Mouse (Mus musculus): ENCODE data around the gene C4bp.
"Not testable (repeated sequence)": the region's sequence is repeated elsewhere in the genome, so short reads cannot be mapped to it uniquely, and the experiment has no call there.

The C4bp gene

DNA sequence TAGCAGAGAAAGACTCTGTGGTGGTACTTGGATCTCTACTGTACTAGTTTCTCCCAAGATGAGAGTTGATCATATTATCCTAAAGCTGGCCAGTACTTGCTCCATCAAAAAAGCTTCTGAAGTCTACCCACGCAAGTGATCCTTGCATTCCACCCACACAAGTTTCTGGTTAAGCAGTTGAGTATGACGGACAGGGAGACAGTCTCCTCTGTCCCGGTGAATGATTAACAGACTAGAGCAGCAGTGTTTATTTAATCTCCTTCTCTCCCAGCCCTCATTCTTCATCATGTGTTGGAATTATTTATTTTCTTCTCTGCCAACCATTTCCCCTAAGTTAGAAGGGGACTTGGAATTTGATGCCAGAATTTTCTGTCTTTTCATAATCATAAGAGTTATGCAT is at the start of gene C4bp:
C4bp (minus strand) TSS at position 179 of the 400 bp plus-strand sequence.
- no peak for DNase-seq (ENCODE audit: low spot score in 2 of 2)

DNA sequence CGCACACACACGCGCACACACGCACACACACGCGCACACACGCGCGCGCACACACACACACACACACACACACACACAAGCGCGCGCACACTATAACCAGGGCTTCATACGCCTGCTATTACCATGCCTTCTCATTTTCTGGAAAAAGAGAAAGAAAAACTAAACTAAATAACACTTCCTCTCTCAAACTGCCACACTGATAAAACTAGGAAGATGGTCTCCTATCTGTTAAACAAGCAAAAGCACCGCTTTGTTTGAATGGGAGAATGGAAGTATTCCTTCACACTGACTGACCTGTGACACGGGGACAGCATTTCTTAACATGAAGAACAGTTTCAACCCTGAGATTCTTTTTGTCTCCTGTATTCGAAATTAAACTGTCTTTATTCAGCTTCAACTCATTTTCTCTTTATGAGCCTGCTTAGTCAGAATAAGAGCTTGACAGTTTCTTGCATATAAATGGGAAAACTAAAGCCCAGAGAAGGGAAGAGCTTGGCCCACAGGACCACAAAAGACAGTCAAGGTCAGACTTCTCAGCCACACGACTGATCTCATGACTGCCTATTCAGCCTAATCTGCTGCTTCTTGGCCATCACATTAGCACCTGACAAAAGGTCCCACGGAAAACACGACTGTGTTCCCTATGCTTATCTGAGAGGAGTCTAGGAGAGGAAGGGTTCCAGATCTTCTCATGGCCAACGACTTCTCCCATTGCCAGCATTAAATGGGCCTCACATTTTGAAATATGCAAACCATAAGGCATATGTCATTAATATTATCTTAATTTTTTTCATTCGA is 49.0 kb upstream of the C4bp start:
- DNase-seq (ENCODE audit: low spot score in 2 of 2), result no peak

DNA sequence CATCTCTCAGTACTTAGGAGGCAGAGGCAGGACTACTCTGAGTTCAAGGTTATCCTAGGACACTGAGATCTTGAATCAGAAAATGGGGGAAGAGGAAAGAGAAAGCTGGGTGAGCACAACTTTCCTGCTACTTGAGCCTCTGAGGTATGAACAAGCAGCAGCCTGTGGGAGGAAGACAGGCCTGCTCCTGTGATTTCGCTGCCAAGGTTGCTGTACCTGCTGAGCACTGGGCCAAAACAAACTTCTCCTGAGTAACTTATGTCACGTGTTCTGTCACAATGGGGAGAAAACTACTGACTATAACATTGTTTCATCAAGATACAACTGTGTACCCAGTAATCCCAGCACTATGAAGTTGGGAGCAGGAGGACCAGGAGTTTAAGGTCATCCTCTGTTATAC is 42.2 kb upstream of the C4bp start:
- DNase-seq (ENCODE audit: low spot score in 2 of 2), result no peak

DNA sequence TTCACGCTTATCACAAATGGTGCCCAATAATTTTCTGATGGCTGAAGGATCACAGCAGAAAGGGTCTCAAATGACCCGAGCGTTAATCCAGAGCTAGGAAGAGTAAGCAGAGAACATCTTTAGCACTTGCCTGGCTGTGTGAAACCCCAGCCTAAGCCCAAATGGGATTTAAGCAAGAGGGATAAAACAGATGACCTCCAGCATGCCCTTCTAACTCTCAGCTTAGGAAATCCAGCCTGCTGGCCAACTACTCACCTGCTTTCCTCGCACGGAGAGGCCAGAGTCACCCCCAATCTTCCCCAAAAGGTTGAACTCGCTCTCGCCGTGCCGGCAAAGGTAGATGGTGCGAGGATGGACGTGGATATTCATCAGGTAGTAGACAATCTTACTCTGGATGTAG is 40.5 kb upstream of the C4bp start:
- no peak for DNase-seq (ENCODE audit: low spot score in 2 of 2)

DNA sequence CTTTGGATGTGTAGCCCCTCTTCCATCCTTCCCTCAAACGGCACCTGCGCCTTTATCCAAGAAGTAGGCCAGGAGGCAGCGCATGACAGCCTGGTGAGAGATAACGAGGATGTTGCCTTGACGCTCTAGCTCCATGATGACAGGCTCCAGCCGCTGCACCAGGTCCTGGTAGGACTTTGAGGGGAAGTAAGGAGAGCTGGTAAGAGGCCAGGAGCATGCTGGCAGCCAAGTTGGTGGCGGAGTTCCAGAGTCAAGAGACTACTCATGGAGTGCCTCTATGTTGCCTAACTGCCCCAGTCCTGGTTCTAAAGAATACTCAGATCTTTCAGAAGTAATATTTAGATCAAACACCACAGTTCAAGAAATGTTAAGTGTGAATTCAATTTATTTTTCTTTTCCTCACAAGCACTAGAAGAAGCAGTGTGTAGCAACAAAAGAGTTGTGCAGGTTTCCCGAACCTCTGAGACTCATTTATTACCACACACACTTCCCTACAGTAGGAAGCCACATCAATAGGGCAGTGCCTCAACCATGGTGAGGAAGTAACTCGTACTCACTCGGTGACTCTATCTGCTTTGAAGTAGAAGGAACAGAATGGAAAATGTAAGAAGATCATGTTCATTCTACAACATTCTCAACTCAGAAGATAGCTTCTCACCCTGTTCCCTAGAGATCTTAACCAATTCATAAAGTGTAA is 38.7 kb upstream of the C4bp start:
- DNase-seq (ENCODE audit: low spot score in 2 of 2), result no peak

DNA sequence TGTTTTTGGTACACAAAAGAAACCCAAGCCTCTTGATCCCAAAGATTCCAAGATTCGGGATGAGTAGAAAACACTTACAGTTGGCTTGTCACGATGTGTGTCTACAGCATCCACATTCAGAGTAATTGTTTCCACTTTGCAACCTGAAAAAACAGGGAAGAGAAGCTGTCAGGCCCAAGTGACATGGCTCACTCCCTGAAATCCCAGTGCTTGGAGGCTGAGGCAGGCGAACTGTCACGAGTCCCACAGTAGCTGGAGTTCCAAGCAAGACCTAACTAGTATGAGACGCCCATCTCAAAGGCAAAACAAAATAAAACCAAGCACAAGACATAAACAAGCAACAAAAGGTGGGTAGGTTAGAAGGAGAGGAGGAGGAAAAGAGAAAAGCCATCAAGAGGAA is 37.2 kb upstream of the C4bp start:
- no peak for DNase-seq (ENCODE audit: low spot score in 2 of 2)

DNA sequence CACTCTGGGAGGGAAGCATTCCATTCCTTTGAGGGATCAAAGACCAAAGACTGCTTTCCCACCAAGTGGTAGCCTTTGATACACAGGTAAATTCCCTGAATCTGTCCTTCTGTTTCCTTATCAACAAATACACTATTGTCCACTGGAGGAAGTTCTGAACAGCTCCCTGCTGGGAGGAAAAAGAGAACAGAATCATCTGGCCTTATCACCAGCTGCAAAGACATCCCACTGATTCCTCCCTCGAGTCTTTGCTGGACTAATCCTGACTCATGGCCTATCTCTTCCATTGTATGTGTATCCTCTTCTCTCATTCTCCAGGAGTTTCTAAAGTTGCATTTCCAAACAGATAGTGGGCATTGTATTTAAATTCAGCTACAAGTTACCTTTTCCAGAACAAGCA is 22.5 kb upstream of the C4bp start:
- no peak for DNase-seq (ENCODE audit: low spot score in 2 of 2)

DNA sequence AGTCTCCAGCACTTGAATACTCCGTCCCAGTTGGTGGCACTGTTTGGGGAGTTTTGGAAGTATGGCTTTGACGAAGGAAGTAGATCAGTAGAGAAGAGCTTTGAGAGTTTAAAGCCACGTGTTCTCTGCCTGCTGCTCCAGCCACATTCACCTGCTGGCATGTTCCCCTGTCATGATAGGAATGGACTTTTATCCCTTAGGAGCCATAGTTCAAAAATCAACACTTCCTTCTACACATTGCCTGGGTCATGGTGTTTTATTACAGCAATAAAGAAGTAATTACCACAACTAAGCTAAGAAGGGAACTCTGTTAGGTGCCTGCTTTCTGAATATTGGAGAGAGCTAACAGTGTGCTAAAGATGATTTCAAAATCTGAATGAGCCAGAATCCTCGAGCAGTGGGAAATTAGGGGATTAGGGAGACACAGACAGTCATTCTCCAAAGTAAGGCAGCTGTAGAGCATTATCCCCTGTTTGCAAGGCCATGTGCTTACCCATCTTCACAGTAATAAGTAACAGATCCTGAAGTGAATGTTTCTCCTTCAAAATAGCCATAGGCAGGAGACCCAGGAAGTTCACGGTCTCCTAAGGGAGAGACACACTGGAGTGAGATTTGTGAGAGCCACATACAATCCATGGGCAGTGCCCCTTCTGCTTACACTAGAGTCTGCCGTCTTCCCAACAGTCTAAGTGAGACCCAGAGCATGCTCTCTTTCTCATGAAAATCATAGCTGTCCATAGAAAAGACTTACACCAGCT is 20.4 kb upstream of the C4bp start:
- no peak for DNase-seq (ENCODE audit: low spot score in 2 of 2)

DNA sequence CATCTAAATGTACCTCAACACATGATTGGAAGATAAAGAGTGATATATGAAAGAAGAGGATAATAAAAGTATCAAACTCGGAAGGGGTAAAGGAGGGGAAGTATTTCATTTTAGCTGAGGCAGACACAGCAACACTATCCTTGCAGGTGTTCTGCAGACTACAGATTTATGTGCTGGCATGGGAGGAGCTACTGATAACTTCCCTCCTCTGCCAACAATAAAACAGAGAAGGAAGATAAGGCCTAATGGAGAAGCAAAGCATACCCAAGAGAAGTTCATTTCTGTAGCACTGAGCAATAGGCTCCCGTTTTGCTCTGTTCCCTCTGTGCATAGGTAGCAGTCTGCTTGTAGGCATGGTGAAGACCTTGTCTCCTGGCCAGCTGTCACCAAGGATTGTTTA is 19.6 kb upstream of the C4bp start:
- no peak for DNase-seq (ENCODE audit: low spot score in 2 of 2)

DNA sequence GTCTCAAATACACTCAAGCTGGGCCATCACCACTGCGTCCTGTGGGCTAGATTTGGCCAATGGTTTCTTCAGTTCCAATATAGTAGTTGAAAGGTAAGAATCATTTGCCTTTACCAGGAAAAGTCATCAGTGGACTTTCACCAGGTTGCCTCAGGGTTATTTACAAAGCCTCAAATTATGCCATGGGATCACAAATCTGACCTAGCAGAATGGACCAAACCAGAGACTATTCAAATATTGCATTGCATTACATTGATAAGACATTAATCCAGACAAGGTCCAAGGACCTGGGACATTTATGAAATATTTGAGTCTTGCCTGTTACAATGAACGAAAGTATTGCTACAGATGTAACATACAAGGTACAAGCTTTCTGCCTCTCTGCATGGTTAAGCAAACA is 17.1 kb upstream of the C4bp start:
- no peak for DNase-seq (ENCODE audit: low spot score in 2 of 2)

DNA sequence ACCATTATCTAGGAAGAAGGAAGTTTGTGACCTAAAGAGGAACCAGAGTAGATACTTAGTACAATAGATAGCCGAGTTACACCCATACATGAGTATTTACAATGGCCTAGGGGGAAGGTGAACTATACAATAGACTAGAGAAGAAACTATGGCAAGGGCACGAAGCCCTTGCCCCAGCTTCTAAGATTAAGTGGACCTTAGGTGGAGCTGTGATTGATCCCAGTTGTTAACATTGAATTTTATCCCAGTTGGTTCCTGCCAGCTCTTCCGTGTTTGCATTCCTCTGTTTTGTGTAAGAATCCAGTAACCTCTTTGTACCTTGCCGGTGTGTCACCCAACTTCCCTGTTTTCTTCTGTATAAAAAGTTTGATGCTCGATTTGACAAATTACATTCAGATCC is 2.1 kb upstream of the C4bp start:
- DNase-seq (ENCODE audit: low spot score in 2 of 2), result not testable (repeated sequence)

DNA sequence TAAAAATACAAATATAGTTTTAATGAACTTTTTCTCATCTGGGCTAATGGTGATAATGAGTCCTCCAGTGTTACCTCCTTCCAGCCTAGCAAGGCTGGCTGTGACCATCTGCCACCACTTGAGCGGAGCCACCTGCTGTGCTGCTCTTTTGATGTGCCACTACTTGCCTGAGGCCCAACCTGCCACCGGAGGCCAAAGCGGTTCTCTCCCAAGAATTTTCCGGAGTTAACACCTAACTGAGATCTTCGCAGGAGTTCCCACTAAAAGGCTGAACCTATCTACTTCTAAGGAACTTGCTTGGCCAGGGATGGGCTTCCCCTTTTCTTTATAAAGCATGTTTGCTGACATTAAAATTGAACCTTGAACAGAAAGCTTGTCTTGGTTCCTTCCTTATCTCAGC is 1.8 kb downstream of the C4bp start:
- DNase-seq (ENCODE audit: low spot score in 2 of 2), result not testable (repeated sequence)

DNA sequence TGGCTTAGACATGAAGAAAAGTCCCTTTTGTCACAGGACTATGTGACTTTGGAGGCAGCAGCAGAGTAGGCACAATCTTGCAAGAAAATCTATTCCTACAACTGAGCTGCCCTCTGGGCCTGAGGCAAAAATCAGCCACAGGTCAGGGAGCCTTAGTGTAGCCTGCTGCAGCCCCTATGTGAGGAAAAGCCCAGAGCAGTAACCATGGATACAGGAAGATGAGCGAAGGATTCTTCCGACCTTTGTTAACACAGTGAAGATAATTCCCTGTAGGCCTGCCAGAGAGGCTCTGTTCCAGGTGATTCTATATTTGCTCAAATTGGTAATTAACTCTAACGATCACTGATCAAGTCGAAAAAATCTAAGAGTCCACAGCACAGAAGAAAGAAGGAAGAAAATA is 17.3 kb downstream of the C4bp start:
- no peak for DNase-seq (ENCODE audit: low spot score in 2 of 2)

DNA sequence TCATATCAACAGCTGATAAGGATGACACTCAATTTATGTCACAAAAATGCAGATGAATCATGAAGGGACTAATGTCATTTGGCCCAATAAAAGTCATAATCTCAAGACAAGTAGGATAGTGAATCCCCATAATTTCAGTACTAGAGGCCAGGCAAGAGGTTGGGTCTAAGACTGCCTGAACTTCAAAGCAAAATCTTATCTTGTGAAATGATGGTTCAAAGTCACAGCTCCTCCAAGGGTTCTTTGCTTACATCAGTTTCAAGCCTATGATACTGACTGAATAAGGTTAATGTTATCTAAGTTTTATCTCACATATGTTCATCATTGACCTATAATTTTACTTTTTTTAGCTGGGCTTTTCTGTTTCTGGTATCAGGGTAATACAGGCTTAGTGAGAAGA is 20.5 kb downstream of the C4bp start:
- DNase-seq (ENCODE audit: low spot score in 2 of 2), result no peak

DNA sequence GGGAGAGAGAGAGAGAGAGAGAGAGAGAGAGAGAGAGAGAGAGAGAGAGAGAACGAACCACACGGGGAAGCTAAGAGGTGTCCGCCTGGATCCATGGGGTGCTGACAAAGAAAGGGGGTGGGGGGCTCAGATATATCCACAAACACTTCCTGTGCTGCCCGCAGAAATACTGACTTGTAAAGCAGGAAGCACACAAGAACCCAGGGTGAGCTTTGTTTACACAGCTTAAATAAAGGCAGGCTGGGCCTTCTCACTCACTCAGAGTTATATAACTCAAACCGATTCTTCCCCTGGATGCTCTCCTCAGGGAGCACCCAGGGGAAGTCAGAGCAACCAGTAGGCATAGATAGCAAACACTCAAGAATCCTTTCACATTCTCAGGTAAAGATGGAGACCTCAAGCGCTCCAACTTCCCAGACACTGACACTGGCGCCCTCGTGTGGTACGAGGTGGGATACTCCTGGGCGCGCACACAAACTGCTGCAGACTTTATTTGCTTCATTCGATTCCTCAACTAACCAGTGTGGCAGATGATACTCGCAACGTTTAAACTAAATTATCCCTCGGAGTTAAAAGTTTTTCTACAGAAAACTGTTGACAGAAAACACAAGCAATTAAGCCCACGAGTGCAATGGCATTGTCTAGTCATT is 27.5 kb downstream of the C4bp start:
- DNase-seq (ENCODE audit: low spot score in 2 of 2), result peak; percentile 24 to 30

DNA sequence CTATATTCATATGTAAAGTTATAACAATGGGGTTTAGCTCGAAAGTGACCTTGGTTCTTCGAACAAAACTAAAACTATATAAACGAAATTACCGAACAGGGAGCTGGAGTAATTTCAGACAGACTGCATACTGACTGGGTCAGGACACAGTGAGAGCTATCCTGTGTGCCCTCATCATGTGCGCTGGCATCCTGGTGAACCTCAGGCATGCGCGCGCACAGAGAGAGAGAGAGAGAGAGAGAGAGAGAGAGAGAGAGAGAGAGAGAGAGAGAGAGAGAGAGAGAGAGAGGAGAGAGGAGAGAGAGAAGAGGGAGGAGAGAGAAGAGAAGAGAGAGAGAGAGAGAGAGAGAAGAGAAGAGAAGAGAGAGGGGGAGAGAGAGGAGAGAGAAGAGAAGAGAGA is 28.1 kb downstream of the C4bp start:
- no peak for DNase-seq (ENCODE audit: low spot score in 2 of 2)

DNA sequence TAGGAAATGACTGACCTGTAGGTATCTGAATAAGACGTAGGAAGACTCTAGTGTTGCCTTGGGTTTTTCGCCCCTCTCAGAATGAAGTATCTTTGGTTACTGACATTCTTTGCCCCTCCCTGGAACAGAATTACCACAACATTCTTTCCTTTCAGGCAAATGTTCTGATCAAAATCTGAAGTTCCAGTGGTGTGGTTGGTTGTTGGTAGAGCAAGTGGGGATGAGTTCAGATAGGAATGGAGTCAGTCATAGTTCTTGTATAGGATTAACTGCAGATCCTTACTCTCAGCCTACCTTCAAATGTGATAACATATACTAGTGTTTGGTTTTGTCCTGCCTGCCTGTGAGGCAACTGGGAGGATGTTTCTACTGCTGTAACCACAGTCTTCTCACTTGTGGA is 31.9 kb downstream of the C4bp start, which contains the start of gene Zp3r:
Zp3r (minus strand) TSS at position 101 of the 400 bp plus-strand sequence.
- no peak for DNase-seq (ENCODE audit: low spot score in 2 of 2)

DNA sequence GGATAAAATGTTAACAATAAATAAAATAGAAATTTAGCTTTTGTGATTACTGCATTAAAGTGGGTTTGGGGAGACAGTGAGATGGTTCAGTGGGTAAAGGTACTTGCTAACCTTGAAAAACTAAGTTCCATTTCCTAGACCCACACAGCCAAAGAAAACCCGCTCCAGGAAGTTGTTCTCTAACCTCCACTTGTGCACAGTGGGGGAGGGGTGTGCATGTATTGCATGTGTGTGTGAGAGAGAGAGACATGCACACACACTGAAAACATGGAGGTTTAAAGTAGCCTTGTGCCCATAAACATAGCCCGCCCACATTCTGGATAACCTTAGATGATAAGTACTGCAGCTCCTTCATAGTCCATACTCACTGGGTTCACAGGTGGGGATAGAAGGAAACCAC is 65.1 kb downstream of the C4bp start:
- DNase-seq (ENCODE audit: low spot score in 2 of 2), result no peak

DNA sequence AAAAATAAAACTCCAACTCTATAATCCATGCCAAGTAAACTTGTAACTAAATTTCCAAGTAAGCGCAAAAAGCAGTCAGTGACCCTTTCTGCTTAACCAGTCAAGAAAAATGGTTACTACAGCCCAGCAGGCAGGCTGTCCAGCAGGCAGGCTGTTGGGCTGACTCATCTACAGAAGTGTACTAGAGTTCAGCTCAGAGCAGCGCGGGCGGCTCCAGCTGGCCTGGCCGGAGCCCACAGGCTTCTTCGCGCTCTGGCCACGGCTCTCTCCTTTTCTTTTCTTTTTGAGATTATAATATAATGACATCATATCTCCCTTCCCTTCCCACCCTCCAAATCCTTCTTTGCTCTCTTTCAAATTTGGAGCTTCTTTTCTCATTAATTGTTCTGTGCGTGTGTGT is 72.8 kb downstream of the C4bp start:
- DNase-seq (ENCODE audit: low spot score in 2 of 2), result no peak

All from right cerebral cortex, postnatal 36 days (tissue).